Mouse (Mus musculus): ENCODE measurements around the gene Dnal1. TPM values are rescaled to one million over a fixed set of nuclear protein-coding genes. Genes with fewer than 3 reads are reported as not detected.

Gene Dnal1
- polyA plus RNA-seq, 1 experiment from 2014 or later, result 0.23 TPM

- Histone ChIP-seq H3K27me3 (no peaks in the 10 kb centered on the region), H3K4me3 (replicated peaks) (no peak overlapping the region), H3K36me3 (replicated peaks) (peaks cover 77% of the 10 kb centered on the region), H3K4me1 (replicated peaks) (peaks cover 87% of the 10 kb centered on the region), H3K9me3 (replicated peaks) (no peaks in the 10 kb centered on the region; the same call in 1 of the 2 replicates), H3K27ac (replicated peaks) (no peak overlapping the region), H3K9ac (no peak overlapping the region), H3K4me2 (no peak overlapping the region)
- WGBS (ENCODE audit: insufficient replicate concordance), result 89% methylated on average over 3 of the region's 3 CpGs
- no peak for ATAC-seq (ENCODE audit: insufficient read depth)
These were observed 72.4 kb downstream of the Dnal1 start for GRCm38 (mm10) chr12:84186536-84186935.

GRCm38 (mm10) chr12:84186950-84187349 is 72.8 kb downstream of the Dnal1 start:
- Histone ChIP-seq H3K9ac (no peak overlapping the region), H3K4me3 (replicated peaks) (no peak overlapping the region), H3K27me3 (no peaks in the 10 kb centered on the region), H3K27ac (replicated peaks) (no peak overlapping the region), H3K9me3 (replicated peaks) (no peaks in the 10 kb centered on the region; the same call in 1 of the 2 replicates), H3K36me3 (replicated peaks) (peaks cover 73% of the 10 kb centered on the region), H3K4me1 (replicated peaks) (peaks cover 87% of the 10 kb centered on the region), H3K4me2 (no peak overlapping the region)
- 90% methylated on average over 5 of the region's 5 CpGs for WGBS (ENCODE audit: insufficient replicate concordance)
- ATAC-seq (ENCODE audit: insufficient read depth), result no peak

DNA sequence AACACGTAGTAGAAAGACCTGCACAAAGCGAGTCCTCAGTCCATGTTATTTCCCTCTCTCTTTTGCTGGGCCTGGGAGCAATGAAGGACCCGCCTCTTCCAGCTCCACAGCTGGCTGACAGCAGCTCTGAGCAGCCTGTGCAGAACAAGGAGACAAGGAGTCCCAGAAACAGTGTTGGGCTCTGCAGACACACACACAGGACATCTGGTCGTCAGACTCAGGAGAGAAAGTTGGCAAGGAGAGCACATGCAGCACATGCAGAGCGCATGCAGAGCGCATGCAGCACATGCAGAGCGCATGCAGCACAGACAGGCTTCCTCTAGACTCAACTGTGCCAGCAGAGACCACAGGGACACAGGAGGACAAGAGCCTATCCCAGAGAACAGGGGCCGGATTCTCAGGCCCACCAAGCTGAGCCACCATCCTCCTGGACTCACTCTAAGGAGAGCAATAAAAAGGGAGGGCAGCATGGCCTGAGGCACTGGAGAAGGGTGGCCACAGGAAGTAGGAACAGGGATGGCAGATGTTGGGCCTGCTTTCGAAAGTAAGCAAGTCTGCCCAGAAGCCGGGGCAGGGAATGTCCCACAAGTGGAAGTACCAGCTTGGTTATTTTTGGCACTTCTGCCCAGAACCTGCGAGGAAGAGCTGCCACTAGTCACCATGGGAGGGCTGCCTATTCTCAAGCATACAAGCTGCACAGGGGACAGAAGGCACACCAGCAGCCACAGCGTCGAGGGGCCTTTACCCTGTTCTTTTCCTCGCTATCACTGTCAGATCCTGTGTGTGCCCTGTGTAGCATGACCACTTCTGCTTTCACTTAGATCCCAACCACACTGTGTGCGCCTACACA is 73.8 kb downstream of the Dnal1 start:
- Histone ChIP-seq H3K27me3 (no peaks in the 10 kb centered on the region), H3K27ac (replicated peaks) (peak overlapping the region; percentile 56), H3K4me3 (replicated peaks) (no peak overlapping the region), H3K9me3 (replicated peaks) (no peaks in the 10 kb centered on the region; the same call in 1 of the 2 replicates), H3K4me2 (peak overlapping the region; percentile 84; the same call in 1 of the 2 replicates), H3K9ac (no peak overlapping the region), H3K4me1 (replicated peaks) (peaks cover 86% of the 10 kb centered on the region), H3K36me3 (replicated peaks) (peaks cover 67% of the 10 kb centered on the region)
- 64% methylated on average over 15 of the region's 15 CpGs for WGBS (ENCODE audit: insufficient replicate concordance)
- ATAC-seq (ENCODE audit: insufficient read depth), result no peak

DNA sequence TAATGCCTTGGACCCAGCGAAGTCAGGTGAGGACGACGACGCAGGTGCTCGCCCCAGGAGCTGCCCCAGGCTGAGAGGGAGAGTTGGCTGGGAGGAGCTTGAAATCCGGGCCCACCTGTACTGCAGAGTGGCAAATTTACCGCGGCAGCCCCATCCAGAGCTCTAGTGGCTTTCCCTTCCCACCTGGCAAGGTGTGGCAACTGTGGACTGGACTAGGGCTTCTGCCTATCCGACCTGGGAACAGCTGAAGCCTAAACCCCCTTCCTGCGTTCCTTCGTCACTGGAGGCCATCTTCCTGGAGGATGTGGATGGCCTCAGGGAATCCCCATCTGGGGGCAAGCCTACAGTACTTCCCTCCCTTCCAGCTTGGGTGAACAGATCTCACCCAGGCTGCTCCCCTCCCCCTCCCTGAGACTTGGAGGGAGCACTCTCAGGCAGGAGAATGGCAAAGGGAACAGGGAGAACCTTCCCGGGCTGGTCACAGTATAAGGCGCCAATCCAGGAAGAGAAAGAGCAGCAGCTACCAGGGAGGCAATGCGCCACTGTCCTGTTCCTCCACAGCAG is 74.8 kb downstream of the Dnal1 start:
- peak overlapping the region; percentile 56 for H3K27ac ChIP-seq (replicated peaks)

GRCm38 (mm10) chr12:84190151-84190820 is 76.1 kb downstream of the Dnal1 start:
- Histone ChIP-seq H3K27me3 (no peaks in the 10 kb centered on the region), H3K9ac (peak overlapping the region; percentile 99; the same call in 1 of the 2 replicates), H3K9me3 (replicated peaks) (no peaks in the 10 kb centered on the region; the same call in 1 of the 2 replicates), H3K4me1 (replicated peaks) (peaks cover 81% of the 10 kb centered on the region), H3K4me3 (replicated peaks) (peak overlapping the region; percentile 94), H3K4me2 (peak overlapping the region; percentile 84), H3K36me3 (replicated peaks) (peaks cover 47% of the 10 kb centered on the region), H3K27ac (replicated peaks) (peak overlapping the region; percentile 97; the same call in 1 of the 2 replicates)
- WGBS (ENCODE audit: insufficient replicate concordance), result 45% methylated on average over 15 of the region's 15 CpGs
- no peak for ATAC-seq (ENCODE audit: insufficient read depth)

More for the DNA sequence above, 74.8 kb downstream of the Dnal1 start:
- Histone ChIP-seq H3K9me3 (replicated peaks) (no peaks in the 10 kb centered on the region; the same call in 1 of the 2 replicates), H3K27me3 (no peaks in the 10 kb centered on the region), H3K9ac (peak overlapping the region; percentile 20; the same call in 1 of the 2 replicates), H3K36me3 (replicated peaks) (peaks cover 60% of the 10 kb centered on the region), H3K4me1 (replicated peaks) (peaks cover 81% of the 10 kb centered on the region), H3K4me2 (peak overlapping the region; percentile 84), H3K4me3 (replicated peaks) (no peak overlapping the region)
- ATAC-seq (ENCODE audit: insufficient read depth), result no peak
- WGBS (ENCODE audit: insufficient replicate concordance), result 65% methylated on average over 14 of the region's 14 CpGs

DNA sequence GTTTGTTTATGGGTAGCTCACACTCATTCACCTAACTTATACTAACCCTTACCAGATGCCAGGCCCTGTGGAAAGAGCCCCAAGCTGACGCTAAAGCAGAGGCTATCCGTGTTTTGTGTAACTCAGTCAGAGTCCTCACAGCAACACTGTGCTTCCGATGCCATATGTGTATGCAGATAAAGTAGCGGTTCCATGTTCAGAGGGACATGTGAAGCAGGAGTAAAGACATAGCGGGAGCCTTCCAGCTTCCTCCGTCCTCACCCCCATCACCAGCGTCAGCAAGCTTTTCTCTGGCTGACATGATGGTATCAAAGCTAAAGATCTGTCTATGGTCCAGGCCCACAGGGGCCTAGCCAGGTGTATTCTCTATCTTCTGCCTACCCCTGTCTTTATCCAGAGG is 77.0 kb downstream of the Dnal1 start:
- ATAC-seq (ENCODE audit: insufficient read depth), result no peak
- Histone ChIP-seq H3K9ac (peak overlapping the region; percentile 99), H3K9me3 (replicated peaks) (no peaks in the 10 kb centered on the region; the same call in 1 of the 2 replicates), H3K36me3 (replicated peaks) (peaks cover 38% of the 10 kb centered on the region), H3K27ac (replicated peaks) (peak overlapping the region; percentile 97), H3K27me3 (no peaks in the 10 kb centered on the region), H3K4me3 (replicated peaks) (peak overlapping the region; percentile 94), H3K4me1 (replicated peaks) (peaks cover 84% of the 10 kb centered on the region), H3K4me2 (peak overlapping the region; percentile 84)
- WGBS (ENCODE audit: insufficient replicate concordance), result 24% methylated on average over 7 of the region's 7 CpGs

DNA sequence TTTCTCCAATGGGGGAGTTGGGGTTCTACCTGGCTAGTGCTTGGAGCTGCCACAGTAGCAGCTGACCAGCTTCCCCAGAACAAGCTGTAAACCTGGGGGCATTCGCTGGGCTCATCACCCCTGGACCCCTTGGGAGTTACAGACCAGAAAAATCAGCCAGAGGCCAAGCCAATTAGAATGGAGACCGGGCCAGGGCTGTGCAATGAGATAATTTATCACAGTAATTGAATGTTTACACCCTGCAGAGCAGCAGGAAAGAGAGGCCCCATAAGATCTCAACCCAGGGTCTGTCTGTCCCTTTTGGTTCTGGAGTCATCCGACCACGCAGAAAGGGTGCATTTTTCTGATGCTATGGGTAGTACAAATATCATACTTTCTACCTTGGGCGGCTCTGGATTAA is 77.6 kb downstream of the Dnal1 start:
- Histone ChIP-seq H3K4me2 (peak overlapping the region; percentile 84), H3K4me3 (replicated peaks) (peak overlapping the region; percentile 94), H3K9ac (peak overlapping the region; percentile 99), H3K4me1 (replicated peaks) (peaks cover 84% of the 10 kb centered on the region), H3K27ac (replicated peaks) (peak overlapping the region; percentile 97), H3K9me3 (replicated peaks) (no peaks in the 10 kb centered on the region; the same call in 1 of the 2 replicates), H3K36me3 (replicated peaks) (peaks cover 32% of the 10 kb centered on the region), H3K27me3 (no peaks in the 10 kb centered on the region)
- peak; percentile 39 for ATAC-seq (ENCODE audit: insufficient read depth)
- WGBS (ENCODE audit: insufficient replicate concordance), result 10% methylated on average over 5 of the region's 5 CpGs

DNA sequence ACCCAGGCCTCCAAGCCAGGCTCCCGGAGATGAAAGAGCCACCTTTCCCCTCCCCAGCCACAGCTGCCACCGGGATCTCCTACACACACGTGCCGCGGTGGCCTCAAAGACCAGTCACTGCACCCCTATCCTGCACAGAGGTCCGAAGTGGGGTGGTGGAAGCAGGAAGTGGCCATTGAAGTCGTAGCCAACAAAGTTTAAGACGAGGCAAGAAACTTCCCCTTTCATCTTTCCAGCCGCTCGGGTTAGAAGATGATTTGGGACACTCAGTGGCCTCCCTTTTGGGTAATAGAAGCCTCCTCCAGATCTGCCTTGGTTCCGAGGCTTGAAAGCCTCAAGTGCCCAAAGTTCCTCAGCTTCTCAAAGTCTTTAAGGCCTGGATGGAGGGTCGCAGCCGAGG is 78.1 kb downstream of the Dnal1 start:
- peak overlapping the region; percentile 97 for H3K27ac ChIP-seq (replicated peaks)
- H3K4me1 ChIP-seq (replicated peaks), result peaks cover 83% of the 10 kb centered on the region
- peaks cover 27% of the 10 kb centered on the region for H3K36me3 ChIP-seq (replicated peaks)
- H3K9ac ChIP-seq, result peak overlapping the region; percentile 99
- H3K9me3 ChIP-seq (replicated peaks), result no peaks in the 10 kb centered on the region
- no peaks in the 10 kb centered on the region for H3K27me3 ChIP-seq
- 1% methylated on average over 13 of the region's 13 CpGs for WGBS (ENCODE audit: insufficient replicate concordance)
- peak overlapping the region; percentile 94 for H3K4me3 ChIP-seq (replicated peaks)
- peak; percentile 13; the same call in 1 of the 2 replicates for ATAC-seq (ENCODE audit: insufficient read depth)
- H3K4me2 ChIP-seq, result peak overlapping the region; percentile 84

DNA sequence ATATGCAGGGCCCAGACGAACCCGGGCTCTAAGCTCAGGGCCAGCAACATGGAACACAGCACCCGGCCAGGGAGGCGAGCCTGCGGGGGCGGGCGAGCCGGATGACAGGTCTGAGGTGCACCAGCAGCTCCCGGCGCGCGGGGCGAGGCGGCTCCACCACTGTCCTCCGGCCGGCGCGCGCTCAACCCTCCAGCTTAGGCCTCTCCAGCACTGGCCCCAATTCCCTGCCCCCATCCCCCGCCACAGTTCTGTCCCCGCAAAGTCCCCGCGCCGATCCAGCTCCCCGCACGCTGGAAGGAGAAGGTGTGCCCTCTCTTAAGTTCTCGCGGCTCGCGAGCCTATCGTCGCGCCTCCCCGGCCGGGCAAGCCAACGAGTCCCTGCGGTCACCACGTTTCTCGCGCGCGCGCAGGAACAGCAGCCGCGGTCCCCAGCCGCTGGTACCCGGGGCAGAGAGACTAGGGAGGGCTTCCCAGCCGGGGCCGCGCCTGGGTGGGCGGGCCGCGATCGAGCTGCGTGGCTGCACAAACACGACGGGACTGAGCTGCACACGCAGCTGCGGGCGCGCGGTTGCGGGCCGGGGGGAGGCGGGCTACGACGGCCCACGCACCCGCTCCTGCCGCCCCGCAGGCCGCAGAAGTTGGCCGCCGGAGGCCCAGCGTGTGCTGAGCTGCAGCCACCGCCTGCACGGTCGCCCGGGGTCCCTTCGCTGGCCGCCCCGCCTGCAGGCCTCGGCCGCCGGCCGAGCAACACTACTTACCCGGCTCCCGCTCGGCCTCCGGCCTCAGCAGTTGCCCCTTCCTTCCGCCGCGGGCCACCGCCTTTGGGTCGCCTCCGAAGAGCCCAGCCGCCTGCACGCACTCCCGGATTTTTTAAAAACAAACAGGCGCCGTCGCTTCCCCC is 78.8 kb downstream of the Dnal1 start:
- WGBS (ENCODE audit: insufficient replicate concordance), result under 1% methylated on average over 97 of the region's 102 CpGs
- Histone ChIP-seq H3K9ac (peak overlapping the region; percentile 99), H3K4me3 (replicated peaks) (peak overlapping the region; percentile 94), H3K27me3 (no peaks in the 10 kb centered on the region), H3K27ac (replicated peaks) (peak overlapping the region; percentile 97), H3K4me2 (peak overlapping the region; percentile 84), H3K36me3 (replicated peaks) (peaks cover 20% of the 10 kb centered on the region), H3K4me1 (replicated peaks) (peaks cover 83% of the 10 kb centered on the region), H3K9me3 (replicated peaks) (no peaks in the 10 kb centered on the region)
- peak; percentile 41 for ATAC-seq (ENCODE audit: insufficient read depth)
